Mouse (Mus musculus): Measurements from ENCODE around the gene Aspg.
A peak's percentile ranks its signal among the peaks of the same experiment; 100 is the strongest.

Gene Aspg

DNA sequence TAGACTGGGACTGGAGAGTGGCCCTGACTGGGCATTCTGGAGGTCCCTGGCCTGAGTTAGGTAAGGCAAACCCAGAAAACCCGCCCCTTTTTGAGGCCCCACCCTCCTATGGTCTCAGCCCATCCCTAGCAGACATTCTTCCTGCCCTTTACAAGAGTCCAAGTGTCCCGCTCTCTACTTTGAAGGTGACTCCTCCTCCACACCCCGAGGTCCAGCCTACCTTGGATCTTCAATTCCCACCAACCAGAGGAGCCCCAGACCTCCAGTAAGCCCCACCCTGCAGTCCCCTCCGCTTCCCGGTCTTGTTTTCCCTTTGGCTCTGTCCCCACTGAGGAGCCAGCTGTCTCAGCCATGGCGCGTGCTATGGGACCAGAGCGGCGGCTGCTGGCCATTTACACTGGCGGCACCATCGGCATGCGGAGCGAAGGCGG is at the start of gene Aspg:
TSS of gene Aspg (plus strand) at position 139 of the 431 bp plus-strand sequence.
- DNase-seq (ENCODE audit: low spot score): no peak

DNA sequence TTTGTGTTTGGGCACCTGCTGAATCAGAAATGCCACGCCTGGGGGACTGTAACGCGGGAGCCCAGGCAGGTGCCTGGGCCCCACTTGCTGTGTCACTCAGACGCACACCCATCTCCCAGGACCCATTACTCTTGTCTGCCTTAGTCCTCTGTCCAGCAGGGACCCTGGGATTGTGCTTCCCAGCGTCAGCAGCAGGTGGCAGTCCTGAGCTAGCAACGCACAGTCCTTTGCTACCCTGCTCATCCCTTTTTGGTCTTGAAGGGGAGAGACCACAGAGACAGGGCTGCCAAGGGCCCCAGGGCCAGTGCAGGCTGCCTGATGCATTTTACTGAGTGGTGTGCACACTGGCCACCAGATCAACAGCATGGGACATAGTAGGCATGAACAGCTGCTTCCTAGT is 28.8 kb upstream of the Aspg start:
- peak; percentile 49 for DNase-seq (ENCODE audit: low spot score)

DNA sequence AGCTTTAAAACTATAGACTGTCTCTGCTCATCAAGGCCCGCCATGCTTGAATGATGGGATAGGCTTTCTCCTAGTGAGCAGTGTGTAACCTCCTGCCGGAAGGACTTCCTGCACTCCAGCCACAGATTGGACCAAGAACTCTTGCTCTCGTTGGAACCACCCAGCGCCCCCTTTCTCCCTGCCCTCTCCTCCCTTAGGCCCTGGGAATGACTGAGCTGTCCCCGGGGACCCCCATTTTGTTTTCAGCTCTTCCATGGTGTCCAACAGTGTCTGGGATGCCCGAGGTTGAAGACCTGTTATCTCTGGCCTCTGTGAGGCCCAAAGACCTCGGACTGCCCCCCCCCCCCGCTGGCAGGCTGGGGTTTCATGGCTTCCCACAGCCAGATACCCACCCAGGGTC is 26.6 kb upstream of the Aspg start:
- DNase-seq (ENCODE audit: low spot score): no peak

DNA sequence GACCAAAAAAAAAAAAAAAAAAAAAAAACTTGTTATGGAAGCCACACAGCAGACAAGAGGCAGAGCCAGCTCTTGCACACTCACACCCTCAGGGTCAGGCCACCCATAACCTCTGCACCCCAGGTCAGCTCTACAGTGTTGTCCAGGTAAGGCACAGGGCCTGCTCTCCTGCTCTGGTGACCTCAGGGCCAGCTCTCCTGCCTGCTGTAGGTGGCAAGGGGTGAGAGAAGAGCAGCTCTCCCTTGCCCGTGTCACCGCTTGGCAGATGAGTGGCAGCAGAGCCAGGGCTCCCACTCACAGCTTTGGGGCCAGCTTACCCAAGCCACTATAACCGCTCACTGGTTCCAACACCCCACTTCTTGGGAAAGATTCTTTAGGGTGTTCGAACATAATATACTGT is 25.6 kb upstream of the Aspg start:
- DNase-seq (ENCODE audit: low spot score): no peak

DNA sequence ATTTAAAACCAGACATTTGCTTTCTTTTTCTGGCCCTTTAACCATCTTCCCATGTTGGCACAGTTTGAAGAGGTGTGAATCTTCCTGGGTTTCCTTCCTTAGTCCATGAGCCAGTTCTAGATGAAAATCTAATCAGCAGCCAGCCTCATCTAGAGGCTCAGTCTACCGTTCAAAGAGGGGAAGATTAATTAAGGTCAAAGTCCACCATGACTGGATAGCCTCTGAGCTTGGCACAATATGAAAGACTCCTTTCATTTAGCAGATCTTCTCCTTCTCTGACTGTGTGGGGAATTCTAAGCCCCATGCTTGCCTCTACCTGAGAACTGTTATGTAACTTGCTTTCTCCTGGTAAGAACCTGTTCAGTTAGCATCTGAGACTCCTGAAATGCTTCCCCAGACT is 24.2 kb upstream of the Aspg start:
- no peak for DNase-seq (ENCODE audit: low spot score)

DNA sequence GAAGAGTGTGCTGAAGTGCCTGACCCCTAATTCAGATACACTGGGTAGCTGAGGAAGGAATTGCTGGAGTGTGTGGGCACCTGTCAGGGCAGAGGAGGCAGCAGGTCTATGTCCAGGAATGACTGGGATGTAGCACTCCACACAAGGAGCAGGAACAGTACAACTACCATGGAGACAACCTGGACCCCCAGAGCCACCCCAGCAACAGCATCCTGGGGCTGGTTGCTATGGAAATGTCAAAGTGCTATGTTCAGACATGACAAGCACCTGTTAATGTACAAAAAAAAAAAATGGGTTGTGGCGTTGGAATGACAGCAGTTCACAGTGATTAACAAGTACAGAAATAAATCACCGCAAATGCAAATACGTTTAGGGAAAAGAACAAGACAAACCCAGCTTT is 20.2 kb upstream of the Aspg start:
- DNase-seq (ENCODE audit: low spot score): no peak

DNA sequence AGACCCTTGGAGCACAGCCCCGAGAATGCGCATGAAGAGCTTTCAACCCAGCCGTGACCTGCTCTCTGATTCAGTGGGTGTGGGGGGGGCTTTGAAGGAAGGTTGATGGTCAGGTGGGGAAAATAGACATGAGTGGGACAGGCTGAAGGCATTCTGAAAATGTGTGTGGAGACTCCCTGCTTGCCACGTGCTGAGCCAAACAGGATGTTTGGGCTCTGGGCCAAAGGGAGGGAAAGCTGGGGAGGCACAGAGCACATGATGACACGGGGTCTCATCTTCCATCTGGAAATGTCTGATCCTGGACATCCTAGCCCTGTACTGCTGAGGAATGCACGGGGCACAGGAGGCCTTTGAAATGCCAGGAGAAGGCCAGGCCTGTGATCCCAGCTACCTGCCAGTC is 19.8 kb upstream of the Aspg start:
- DNase-seq (ENCODE audit: low spot score): no peak

DNA sequence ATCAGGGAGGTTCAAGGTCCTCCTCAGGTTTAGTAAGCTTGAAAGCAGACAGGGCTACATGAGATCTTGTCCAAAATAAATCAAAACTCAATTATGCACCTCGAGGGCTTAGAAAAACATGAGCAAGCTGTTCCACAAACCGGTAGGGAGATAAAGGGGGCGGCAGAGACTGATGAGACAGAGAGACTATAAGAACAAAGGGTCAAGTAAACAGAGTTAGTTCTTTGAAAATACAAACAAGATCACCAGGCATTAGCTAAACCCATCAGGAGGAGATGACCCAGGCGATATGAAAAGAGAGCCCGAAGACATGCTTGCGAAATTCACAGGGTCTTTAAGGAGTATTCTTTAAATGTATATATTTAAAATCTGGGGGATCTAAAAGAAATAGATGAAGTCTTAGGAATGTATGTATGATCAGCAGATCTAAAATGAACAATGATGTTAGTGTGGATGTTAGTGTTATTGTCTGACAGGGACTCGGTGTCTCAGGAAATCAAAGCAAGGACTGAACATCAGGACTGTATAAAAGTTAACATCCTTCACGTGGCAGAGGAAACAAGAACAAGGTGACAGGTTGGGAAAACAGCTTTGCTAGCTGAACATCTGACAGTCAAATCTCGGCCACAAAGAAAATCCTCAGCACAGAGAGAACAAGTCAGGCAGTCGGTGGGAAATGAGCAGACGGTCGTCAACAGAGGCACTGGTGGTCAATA is 17.7 kb upstream of the Aspg start:
- no peak for DNase-seq (ENCODE audit: low spot score)

DNA sequence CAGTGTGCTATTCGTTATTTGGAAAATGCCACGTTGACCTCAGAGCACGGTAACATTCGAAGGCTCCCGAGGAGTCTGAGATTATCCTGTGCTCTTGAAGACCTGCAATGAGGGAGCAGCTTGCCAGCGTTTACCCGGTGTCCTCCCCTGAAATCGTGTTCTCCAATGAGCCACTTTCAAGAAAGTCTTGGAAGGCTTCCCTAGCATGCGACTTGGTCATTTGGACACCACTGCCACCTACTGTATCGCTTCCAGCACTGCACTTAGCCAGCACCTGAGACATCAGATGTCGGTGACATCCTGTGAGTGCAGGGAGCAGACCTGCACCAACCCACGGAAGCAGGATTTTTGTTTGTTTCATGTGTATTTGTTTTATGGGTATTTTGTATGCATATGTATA is 15.4 kb upstream of the Aspg start:
- peak; percentile 31 for DNase-seq (ENCODE audit: low spot score)

DNA sequence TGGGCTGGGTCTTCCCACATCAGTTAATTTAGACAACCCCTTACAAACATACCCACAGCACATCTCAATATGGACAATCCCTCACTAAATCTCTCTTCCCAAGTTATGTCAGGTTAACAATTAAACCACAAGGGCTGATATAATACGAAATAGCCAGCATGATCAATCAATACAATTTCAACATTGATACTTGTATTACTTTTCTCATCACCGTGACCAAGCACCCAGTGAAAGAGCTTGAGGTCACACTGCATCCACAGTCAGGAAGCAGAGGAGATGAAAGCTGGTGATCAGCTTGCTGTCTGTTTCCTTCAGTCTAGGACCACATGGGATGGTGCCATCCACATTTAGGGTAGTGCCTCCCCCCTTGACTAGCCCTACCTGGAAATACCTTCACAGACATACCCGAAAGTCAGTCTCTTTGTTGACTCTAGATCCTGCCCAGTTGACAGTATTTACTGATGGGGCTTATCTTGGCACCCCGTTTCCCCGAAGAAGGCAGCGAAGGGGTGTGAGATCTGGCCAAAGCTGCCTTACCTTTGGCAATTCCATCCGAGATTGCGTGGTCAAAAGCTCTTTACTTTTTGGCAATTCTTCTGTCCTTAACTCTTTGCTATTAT is 12.1 kb upstream of the Aspg start:
- DNase-seq (ENCODE audit: low spot score): no peak

DNA sequence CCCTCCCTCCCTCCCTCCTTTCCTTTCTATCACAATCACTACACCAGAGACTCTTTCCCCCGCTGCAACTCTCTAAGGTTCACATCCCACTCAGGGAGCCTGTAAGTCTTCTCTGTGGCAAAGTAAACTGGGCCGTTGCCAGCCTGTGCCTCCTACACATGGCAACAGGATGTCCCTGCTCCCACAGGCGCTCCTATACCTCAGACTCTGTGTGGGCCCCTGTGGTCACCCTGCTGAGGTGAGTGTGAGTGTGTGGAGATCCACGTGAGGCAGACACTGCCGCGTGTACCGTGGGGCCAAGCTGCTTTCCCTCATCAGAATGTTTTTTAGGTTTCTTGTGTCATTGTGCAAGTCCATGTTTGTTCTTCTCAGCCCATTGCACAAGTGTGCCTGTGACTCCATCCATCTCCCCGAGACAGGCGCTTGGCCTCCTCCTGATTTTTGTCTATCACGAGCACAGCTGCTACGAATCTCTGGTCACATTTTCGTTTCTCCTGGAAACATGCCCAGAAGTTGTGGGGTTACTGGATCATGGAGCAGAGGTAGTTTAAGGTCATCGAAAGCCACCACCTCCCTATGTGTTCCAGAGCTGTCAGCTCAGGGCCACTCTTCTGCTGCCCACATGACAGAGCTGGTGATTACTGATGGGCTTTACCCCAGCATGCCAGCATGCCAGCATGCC is 10.3 kb upstream of the Aspg start:
- peak; percentile 71 for DNase-seq (ENCODE audit: low spot score)

DNA sequence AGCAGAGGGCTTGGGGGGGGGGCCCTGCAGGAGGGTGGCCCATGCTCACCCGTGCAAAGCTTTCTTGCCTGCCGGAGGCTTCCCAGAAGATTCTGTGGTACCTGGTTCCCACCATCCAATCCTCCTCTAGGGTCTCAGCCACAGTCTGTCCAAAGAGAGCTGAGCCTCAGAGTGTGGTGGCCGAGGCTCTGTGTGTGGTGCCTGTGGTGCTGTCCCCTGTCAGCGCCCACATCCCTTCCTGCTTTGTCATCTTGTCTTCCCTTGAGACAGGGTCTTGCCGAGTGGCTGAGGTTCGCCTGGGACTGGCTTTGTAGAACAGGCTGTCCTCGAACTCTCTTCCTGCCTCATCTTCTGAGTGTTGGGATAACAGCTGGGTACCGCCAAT is 9.8 kb upstream of the Aspg start:
- DNase-seq (ENCODE audit: low spot score): no peak

DNA sequence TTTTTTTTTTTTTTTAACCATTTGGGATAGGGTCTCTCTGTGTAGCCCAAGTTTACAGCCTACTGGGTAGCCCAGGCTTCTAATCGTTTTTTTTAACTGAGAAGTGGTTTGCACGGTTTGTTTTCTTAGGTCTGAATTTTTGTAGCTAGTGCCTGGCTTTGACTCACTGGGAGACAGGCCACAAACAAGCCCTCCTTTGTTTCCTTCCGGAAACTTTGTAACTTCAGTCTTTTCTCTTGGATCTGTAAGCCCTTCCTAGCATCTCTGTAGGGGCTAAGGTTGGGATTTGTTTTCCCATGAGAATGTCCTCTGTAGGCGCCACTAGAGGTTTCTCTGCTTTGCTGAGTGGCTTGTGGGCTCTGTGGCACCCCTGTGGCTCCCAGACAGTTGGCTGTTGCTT is 6.4 kb upstream of the Aspg start:
- DNase-seq (ENCODE audit: low spot score): peak; percentile 51

DNA sequence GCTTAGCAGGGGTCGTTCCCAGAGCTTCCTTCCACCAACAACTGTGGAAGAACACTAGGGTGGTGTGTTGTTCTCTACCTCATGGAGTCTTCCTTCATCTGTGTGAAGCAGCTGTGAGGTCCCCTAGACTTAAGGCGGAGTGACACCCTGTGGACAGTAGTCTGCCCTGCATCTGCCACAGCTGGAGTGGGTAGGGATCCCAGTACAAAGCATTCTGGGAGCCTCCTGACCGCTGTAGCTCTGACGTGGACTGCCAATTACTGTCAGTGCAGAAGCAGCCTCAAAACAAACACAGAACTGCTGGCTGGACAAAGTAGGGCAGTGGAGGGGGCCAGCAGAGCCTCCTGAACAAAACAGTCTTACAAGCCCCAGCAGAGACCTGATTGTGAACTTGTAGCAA is 5.4 kb upstream of the Aspg start:
- DNase-seq (ENCODE audit: low spot score): no peak

DNA sequence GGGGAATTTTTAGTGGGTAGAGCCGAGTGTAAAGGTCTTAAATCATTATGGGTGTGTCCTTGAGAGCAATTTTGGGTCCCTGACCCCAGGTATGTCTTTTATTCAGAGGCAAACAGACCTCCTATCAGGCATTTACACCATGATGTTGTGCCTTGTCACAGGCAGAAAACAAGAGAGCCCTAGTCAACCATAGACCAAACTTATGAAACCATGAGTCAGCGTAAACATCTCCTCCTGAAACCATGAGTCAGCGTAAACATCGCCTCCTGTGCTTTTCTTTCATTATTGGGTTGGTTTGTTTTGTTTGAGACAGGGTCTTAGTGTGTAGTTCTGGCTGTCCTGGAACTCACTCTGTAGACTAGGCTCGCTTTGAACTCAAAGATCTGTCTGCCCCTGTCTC is 3.3 kb upstream of the Aspg start:
- DNase-seq (ENCODE audit: low spot score): no peak

DNA sequence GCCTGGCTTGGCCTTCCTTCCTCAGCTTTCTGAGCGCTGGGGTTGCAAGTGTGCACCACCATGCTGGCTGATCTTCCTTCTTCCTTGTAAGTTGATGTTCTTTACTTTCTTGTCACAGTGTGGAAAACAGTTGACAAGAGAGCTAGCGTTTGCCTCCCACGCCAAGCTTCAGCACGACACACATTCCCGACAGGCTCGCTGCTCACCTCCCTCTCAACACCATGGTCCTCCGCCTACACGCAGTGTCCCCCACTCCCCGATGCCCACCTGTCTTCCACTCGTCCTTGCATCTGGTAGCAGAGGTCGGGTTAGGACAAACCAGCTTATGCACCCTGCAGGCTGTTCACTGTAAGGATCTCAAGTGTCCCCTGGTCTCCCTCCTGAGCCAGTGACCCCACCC is 1.6 kb upstream of the Aspg start:
- DNase-seq (ENCODE audit: low spot score): no peak

DNA sequence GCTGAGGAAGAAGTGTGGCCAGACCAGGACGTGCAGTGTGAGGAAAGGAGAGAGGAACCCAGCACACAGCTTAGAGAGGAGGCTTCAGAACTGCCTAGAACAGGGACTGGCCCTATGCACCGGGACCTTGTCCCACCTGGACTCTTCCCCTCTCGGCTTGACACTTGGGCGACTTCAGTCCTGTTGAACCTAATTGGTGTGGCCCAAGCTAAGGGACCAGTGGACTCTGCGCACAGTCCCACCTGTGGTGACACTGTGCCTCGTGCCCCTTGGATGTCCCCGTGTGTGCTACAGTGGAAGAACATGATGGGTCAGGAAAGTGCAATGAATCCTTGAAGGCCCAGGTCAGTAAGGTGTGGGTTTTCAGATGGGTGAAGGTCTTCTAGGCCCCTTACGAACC is 1.2 kb downstream of the Aspg start:
- DNase-seq (ENCODE audit: low spot score): no peak

DNA sequence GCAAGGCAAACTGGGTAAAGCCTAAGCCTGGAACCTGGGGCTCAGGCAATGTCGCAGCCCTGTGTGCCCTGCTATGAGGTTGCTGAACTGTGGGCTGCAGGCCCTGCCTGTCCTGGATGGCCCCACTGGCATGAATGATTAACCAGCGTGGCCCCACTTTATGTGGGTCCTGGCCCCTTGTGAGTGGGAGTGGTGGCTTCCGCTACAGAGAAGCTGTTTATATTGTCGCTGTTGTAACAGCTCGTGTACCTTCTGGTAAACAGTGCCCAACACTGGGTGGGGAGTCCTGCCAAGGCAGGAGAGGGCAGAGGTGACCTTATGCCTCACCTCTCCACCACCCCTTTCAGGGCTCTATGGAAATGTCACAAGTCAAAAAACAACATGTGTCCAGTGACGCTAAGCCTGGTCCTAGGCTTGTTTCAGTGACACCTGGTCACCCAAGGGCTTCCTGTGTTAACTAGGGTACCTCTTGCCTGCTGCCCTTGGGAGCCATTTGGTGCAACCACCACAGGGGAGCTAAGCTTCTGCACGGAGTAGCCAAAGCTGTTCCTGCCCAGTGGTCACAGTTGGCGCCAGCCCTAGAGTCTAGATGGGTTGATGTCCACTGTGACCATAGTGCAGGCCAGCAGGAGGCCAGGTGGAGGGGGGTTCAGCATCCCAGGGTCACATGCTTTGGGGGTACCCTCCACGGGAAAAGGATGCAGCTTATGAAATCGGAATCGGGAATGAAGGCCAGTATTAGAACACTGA is 2.4 kb downstream of the Aspg start:
- no peak for DNase-seq (ENCODE audit: low spot score)

DNA sequence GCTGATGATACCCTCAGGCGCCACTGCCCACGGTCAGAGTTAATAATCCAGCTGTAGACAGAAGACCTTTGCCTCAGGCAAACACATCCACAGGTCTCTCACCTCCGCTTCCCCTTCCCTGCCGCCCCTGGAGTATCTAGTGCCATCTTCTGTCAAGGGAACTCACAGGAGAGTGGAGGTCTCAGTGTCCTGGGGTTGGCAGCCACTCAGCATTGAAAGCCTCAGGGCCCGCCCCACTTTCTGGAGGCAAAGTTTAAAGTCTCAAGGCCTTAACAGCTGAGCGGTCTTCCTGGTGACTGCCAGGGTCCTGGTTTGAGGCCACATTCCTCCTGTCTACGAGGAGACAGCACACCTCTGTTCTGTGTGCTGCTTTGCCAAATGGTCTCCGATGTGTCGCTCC is 3.2 kb downstream of the Aspg start:
- no peak for DNase-seq (ENCODE audit: low spot score)

DNA sequence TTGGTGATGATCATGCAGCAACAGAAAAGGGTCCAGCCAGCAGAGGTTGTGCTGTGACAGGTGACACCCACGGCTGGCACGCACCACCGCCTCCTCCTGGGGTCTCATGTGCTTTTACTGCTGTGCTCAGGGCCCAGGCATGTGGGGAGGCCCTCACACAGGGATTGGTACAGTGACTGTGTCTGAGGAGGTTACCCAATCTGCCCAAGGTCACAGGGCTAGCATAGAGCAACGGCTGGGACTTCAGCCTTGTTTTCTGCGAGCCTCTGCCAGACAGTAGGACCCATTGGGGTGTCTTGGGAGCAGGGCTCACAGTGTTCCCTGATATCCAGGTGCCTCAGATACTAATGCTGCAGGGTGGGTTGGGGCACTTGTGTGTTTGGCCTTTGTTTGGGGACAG is 4.8 kb downstream of the Aspg start:
- no peak for DNase-seq (ENCODE audit: low spot score)

DNA sequence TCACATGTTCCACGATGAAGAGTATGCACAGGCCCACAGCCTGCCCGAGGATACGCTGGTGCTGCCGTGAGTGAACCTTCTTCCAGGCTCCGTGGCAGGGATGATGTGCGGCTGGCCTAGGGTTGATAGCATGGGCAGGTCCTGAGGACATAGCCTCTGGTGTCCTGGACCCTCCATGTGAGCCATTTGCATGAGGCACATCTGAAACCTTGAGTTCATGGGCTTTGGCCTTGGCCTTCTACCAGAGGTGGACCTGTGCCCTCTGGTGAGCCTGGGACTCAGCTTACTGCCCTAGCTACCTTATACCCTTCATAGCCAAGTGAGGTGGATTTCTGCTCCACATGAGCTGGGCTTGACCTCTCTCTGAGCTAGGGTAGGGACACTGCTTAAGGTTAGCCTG is 5.8 kb downstream of the Aspg start:
- DNase-seq (ENCODE audit: low spot score): no peak

DNA sequence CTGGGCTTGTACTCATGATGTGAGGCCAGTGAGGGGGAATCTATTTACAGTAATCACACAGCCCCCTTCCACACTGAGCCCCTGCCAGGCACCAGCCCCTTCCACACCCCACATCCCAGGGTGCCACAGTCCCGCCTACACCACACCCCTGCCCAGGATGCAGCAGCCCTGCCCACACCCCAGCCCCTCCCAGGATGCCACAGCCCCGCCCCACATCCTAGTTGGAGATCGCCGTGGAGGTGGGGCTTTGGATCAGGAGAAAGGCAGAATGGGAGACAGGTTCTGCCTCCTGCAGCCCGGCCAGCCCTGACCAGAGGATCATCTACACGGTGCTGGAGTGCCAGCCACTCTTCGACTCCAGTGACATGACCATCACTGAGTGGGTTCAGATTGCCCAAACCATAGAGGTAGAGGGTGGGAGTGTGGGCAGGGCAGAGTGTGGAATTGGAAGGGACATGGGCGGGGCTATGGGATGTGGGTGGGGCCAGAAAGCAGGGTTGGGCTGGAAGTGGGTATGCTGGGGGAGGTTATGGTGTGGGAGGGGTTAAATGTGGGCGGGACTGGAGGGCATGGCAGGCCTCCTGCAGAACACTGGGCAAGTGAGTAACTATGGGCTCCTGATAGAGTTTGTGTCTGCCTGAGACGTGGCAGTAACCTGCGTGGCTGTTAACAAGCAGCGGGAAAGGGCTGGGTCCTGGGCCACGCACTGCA is 6.4 kb downstream of the Aspg start:
- DNase-seq (ENCODE audit: low spot score): no peak
